Mouse (Mus musculus) erythroblast, embryonic 14.5 days (primary cell): Measurements from ENCODE around the gene Map1b.

Experiments
- GATA1 ChIP-seq: IDR thresholded peaks from 2 replicates; pipeline ENCODE4 v1.6.1; 2012; ENCODE audit warnings: low read length, inconsistent platforms, mixed read lengths
- TAL1 ChIP-seq: IDR thresholded peaks from 3 replicates; pipeline ENCODE4 v1.6.1; 2012; ENCODE audit warnings: low read length, inconsistent platforms, mixed read lengths

- TF ChIP-seq GATA1 (no peak), TAL1 (no peak)
Measured at GRCm38 (mm10) chr13:99441700-99442433, 74.5 kb downstream of the Map1b start.
